Comparison of ENCODE assay signal across 24 mouse cellular contexts in the genomic region with DNA sequence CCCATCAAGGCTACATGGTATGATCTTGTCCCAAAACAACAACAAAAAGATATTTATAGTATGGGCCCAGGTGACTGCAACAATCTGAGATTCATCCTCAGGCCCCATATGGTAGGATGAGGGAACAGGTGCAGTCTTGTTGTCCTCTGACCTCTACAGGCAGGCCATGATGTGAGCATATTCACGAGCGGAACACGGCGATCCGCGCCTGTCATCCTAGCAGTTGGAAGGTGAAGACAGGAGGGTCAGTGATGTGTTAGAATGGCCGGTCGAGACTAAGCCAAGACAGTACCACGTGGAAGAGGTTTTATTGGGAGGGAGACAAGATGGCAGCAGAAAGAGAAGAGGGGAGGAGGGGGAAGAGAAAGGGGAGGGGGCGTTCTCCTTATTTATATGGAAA. TPM values are rescaled to one million over a fixed set of nuclear protein-coding genes. Genes with fewer than 3 reads are reported as not detected.
DNase-seq lines count a peak whose midpoint lies in the region; ATAC-seq and TF ChIP-seq lines count a peak whose summit lies in the region.
"Had no signal": no experiment of that assay in that cellular context is flagged by ENCODE, and none has a peak within 500 bp of the region (broad histone marks: within the 10 kb centered on the region; RNA-seq: fewer than 3 reads in every experiment).

No protein-coding gene starts in this region.

- no peak for TF ChIP-seq CTCF in kidney, adult 2 months (conservative IDR thresholded peaks at IDR 0.05; ENCODE audit: insufficient read depth, insufficient read length, low read depth, low read length)
- TF ChIP-seq CTCF in E14TG2a.4 (conservative IDR thresholded peaks at IDR 0.05; ENCODE audit: low read length): no peak

- H3K4me1 ChIP-seq in kidney, adult 2 months (ENCODE audit: control insufficient read depth, insufficient read depth, low read length): peaks cover 15% of the 10 kb centered on the region; the same call in 1 of the 2 replicates
- H3K4me1 ChIP-seq in E14TG2a.4 (replicated peaks; ENCODE audit: low read depth, low read length) (peaks cover 49% of the 10 kb centered on the region), ES-E14 (ENCODE audit: control insufficient read depth in 2 of 2, insufficient read depth in 2 of 2, low read length in 2 of 2, poor library complexity in 1 of 2) (peaks cover 0 to 1% of the 10 kb centered on the region in 2 experiments; a peak in 3 of 4 replicates)
- peaks cover 17% of the 10 kb centered on the region for H3K4me1 ChIP-seq in kidney, embryonic 16.5 days (ENCODE audit: insufficient read depth, low read length)
- peaks cover 30% of the 10 kb centered on the region for H3K4me1 ChIP-seq in forebrain, embryonic 10.5 days
- H3K4me1 ChIP-seq in heart, embryonic 12.5 days (replicated peaks): peaks cover 25% of the 10 kb centered on the region

- no peak for ATAC-seq in kidney, embryonic 16.5 days (ENCODE audit: low FRiP score, low TSS enrichment)
- no peak for ATAC-seq in heart, embryonic 12.5 days (ENCODE audit: insufficient number of reproducible peaks, low FRiP score)
- ATAC-seq: forebrain, embryonic 16.5 days; hindbrain, postnatal 0 days; midbrain, embryonic 15.5 days had no signal

- no peak overlapping the region for H3K4me2 ChIP-seq in kidney, embryonic 16.5 days (replicated peaks; ENCODE audit: low read depth, low read length)
- H3K4me2 ChIP-seq in heart, embryonic 12.5 days: no peak overlapping the region
- H3K4me2 ChIP-seq: heart, embryonic 13.5 days; limb, embryonic 15.5 days; lung, embryonic 15.5 days; midbrain, embryonic 15.5 days; neural tube, embryonic 13.5 days had no signal

- 0 out of 2 replicates have a peak overlapping the region, but pooled peaks have one; percentile 14 for H3K9ac ChIP-seq in ES-E14 (ENCODE audit: insufficient read depth, low read depth, low read length, poor library complexity, severe bottlenecking)
- H3K9ac ChIP-seq in kidney, embryonic 16.5 days (replicated peaks; ENCODE audit: low read length): no peak overlapping the region
- H3K9ac ChIP-seq in heart, embryonic 12.5 days: no peak overlapping the region
- H3K9ac ChIP-seq: heart, embryonic 13.5 days; limb, embryonic 15.5 days; lung, embryonic 15.5 days; midbrain, embryonic 15.5 days; neural tube, embryonic 13.5 days had no signal

- no peak overlapping the region for H3K4me3 ChIP-seq in kidney, adult 2 months (ENCODE audit: insufficient read depth, low read depth, low read length)
- H3K4me3 ChIP-seq in E14TG2a.4 (replicated peaks; ENCODE audit: low read length) (0 out of 2 replicates have a peak overlapping the region, but pooled peaks have one; percentile 5), ES-E14 (ENCODE audit: insufficient read depth in 1 of 2, low read depth in 1 of 2, low read length in 2 of 2, poor library complexity in 1 of 2, severe bottlenecking in 1 of 2) (no peak overlapping the region)
- H3K4me3 ChIP-seq in kidney, embryonic 16.5 days (ENCODE audit: low read length): no peak overlapping the region
- no peak overlapping the region for H3K4me3 ChIP-seq in forebrain, embryonic 10.5 days
- H3K4me3 ChIP-seq in heart, embryonic 12.5 days: no peak overlapping the region
- H3K4me3 ChIP-seq: embryonic facial prominence, embryonic 10.5 days; heart, embryonic 13.5 days; limb, embryonic 15.5 days; lung, embryonic 15.5 days; midbrain, embryonic 15.5 days; myocyte; neural tube, embryonic 13.5 days had no signal

- no peaks in the 10 kb centered on the region for H3K27me3 ChIP-seq in kidney, adult 2 months (replicated peaks; ENCODE audit: control insufficient read depth, insufficient read depth, low read length)
- no peaks in the 10 kb centered on the region for H3K27me3 ChIP-seq in E14TG2a.4 (ENCODE audit: insufficient read depth, low read length)
- no peaks in the 10 kb centered on the region for H3K27me3 ChIP-seq in kidney, embryonic 16.5 days (ENCODE audit: insufficient read depth, low read length)
- no peaks in the 10 kb centered on the region for H3K27me3 ChIP-seq in forebrain, embryonic 10.5 days (ENCODE audit: poor library complexity, severe bottlenecking)
- H3K27me3 ChIP-seq in heart, embryonic 12.5 days (replicated peaks): no peaks in the 10 kb centered on the region
- H3K27me3 ChIP-seq: heart, embryonic 13.5 days; limb, embryonic 15.5 days; lung, embryonic 15.5 days; midbrain, embryonic 15.5 days; neural tube, embryonic 13.5 days had no signal

- WGBS in kidney, adult 2 months: 70% methylated on average over 10 of the region's 10 CpGs
- WGBS in kidney, embryonic 16.5 days: 84% methylated on average over 10 of the region's 10 CpGs
- whole genome bisulfite sequencing in forebrain, embryonic 10.5 days: 90% methylated on average over 10 of the region's 10 CpGs
- WGBS in heart, embryonic 12.5 days: 81% methylated on average over 10 of the region's 10 CpGs

- in situ Hi-C loops in ES-E14 (cut with MboI; ENCODE audit: low sequenced_read_pairs in 2 of 2, unreplicated experiment in 2 of 2): no loop called here

- DNase-seq in kidney, adult 2 months: peak; percentile 52
- DNase-seq in kidney, postnatal 4 days: no peak
- DNase-seq in ES-E14 (ENCODE audit: low read depth, low spot score): no peak
- no peak for DNase-seq in forebrain, embryonic 10.5 days (ENCODE audit: extremely low spot score, low spot score)
- DNase-seq: adrenal gland, postnatal 10 days; cerebellum, adult 9-10 months; gastrocnemius, postnatal 25 days; heart, adult 18-20 months; heart, postnatal 14 days; left cerebral cortex, postnatal 4 days; lung, postnatal 36 days; retina, postnatal 1 day had no signal

- no peak for TF ChIP-seq POLR2A in kidney, adult 2 months (IDR thresholded peaks at IDR 0.05; ENCODE audit: low read depth, low read length)

- peak overlapping the region; percentile 92 for H3K27ac ChIP-seq in kidney, adult 2 months (ENCODE audit: insufficient read depth, low read depth, low read length)
- no peak overlapping the region for H3K27ac ChIP-seq in ES-E14 (ENCODE audit: insufficient read depth, low read depth, low read length, poor library complexity, severe bottlenecking)
- H3K27ac ChIP-seq in kidney, embryonic 16.5 days (ENCODE audit: low read length): peak overlapping the region; percentile 39; the same call in 1 of the 2 replicates
- no peak overlapping the region for H3K27ac ChIP-seq in forebrain, embryonic 10.5 days
- H3K27ac ChIP-seq in heart, embryonic 12.5 days (ENCODE audit: poor library complexity, severe bottlenecking): no peak overlapping the region
- H3K27ac ChIP-seq: embryonic facial prominence, embryonic 10.5 days; heart, embryonic 13.5 days; hindbrain, postnatal 0 days; limb, embryonic 15.5 days; lung, embryonic 15.5 days; midbrain, embryonic 15.5 days; neural tube, embryonic 13.5 days had no signal

- H3K9me3 ChIP-seq in E14TG2a.4 (ENCODE audit: low read length) (no peaks in the 10 kb centered on the region), ES-E14 (ENCODE audit: control insufficient read depth, insufficient read depth, low read depth, low read length) (no peaks in the 10 kb centered on the region)
- no peaks in the 10 kb centered on the region for H3K9me3 ChIP-seq in kidney, embryonic 16.5 days (ENCODE audit: low read length)
- no peaks in the 10 kb centered on the region for H3K9me3 ChIP-seq in forebrain, embryonic 10.5 days
- no peaks in the 10 kb centered on the region for H3K9me3 ChIP-seq in heart, embryonic 12.5 days (replicated peaks)
- H3K9me3 ChIP-seq: embryonic facial prominence, embryonic 10.5 days; heart, embryonic 13.5 days; limb, embryonic 15.5 days; lung, embryonic 15.5 days; midbrain, embryonic 15.5 days; neural tube, embryonic 13.5 days had no signal

- no peaks in the 10 kb centered on the region for H3K36me3 ChIP-seq in kidney, adult 2 months (ENCODE audit: control insufficient read depth, insufficient read depth, low read length)
- H3K36me3 ChIP-seq in E14TG2a.4 (ENCODE audit: insufficient read depth, low read length) (peaks cover 3% of the 10 kb centered on the region), ES-E14 (ENCODE audit: control insufficient read depth, insufficient read depth, low read length, poor library complexity, severe bottlenecking) (no peaks in the 10 kb centered on the region)
- H3K36me3 ChIP-seq in kidney, embryonic 16.5 days (ENCODE audit: insufficient read depth, low read length): no peaks in the 10 kb centered on the region
- no peaks in the 10 kb centered on the region for H3K36me3 ChIP-seq in forebrain, embryonic 10.5 days (replicated peaks)
- no peaks in the 10 kb centered on the region for H3K36me3 ChIP-seq in heart, embryonic 12.5 days
- H3K36me3 ChIP-seq: embryonic facial prominence, embryonic 10.5 days; heart, embryonic 13.5 days; limb, embryonic 15.5 days; lung, embryonic 15.5 days; midbrain, embryonic 15.5 days; neural tube, embryonic 13.5 days had no signal

TF ChIP-seq in ES-E14, 5 proteins besides CTCF, POLR2A, EP300 and RAD21:
- TF ChIP-seq ZC3H11A (IDR thresholded peaks at IDR 0.05; ENCODE audit: borderline replicate concordance, low read depth, low read length): no peak
- no peak for TF ChIP-seq MAFK (IDR thresholded peaks at IDR 0.05; ENCODE audit: insufficient read depth, low read depth, low read length)
- TF ChIP-seq CHD2 (IDR thresholded peaks at IDR 0.05; ENCODE audit: low read depth, low read length): no peak
- no peak for TF ChIP-seq HCFC1 (IDR thresholded peaks at IDR 0.05; ENCODE audit: borderline replicate concordance, insufficient read depth, low read length)
- TF ChIP-seq ZNF384 (IDR thresholded peaks at IDR 0.05; ENCODE audit: low read depth, low read length): no peak

RNA-seq across cellular contexts. Expression of a gene that starts 3.7 kb away (rescaled TPM):
- polyA plus RNA-seq in kidney, adult 2 months (2012; rRNA removed): 698 and 771 TPM in 2 replicates
- total RNA-seq in ES-E14 (2012; rRNA removed): 371 and 407 TPM in 2 replicates
- polyA plus RNA-seq in kidney, embryonic 16.5 days (2015; fragmentation: Nextera tagmentation; extraction: Ambion mirVana): 376 and 406 TPM in 2 replicates
- polyA plus RNA-seq in forebrain, embryonic 10.5 days (2016; fragmentation: Nextera tagmentation; extraction: Ambion mirVana): 215 and 218 TPM in 2 replicates
- 253 and 258 TPM in 2 replicates for polyA plus RNA-seq in heart, embryonic 12.5 days (2016; fragmentation: Nextera tagmentation; extraction: Ambion mirVana)

RNA-seq across cellular contexts. Expression of a gene that starts 4.8 kb away (rescaled TPM):
- polyA plus RNA-seq in kidney, adult 2 months (2012; rRNA removed): 23.3 and 28.3 TPM in 2 replicates
- total RNA-seq in ES-E14 (2012; rRNA removed): 178 and 189 TPM in 2 replicates
- 188 and 197 TPM in 2 replicates for polyA plus RNA-seq in kidney, embryonic 16.5 days (2015; fragmentation: Nextera tagmentation; extraction: Ambion mirVana)
- polyA plus RNA-seq in forebrain, embryonic 10.5 days (2016; fragmentation: Nextera tagmentation; extraction: Ambion mirVana): 292 TPM in 2 replicates
- polyA plus RNA-seq in heart, embryonic 12.5 days (2016; fragmentation: Nextera tagmentation; extraction: Ambion mirVana): 139 and 140 TPM in 2 replicates

RNA-seq across cellular contexts. Expression of a gene that starts 41.7 kb away (rescaled TPM):
- polyA plus RNA-seq in kidney, adult 2 months (2012; rRNA removed): 585 and 720 TPM in 2 replicates
- total RNA-seq in ES-E14 (2012; rRNA removed): 411 and 485 TPM in 2 replicates
- 1,474 and 1,572 TPM in 2 replicates for polyA plus RNA-seq in kidney, embryonic 16.5 days (2015; fragmentation: Nextera tagmentation; extraction: Ambion mirVana)
- 311 and 318 TPM in 2 replicates for polyA plus RNA-seq in forebrain, embryonic 10.5 days (2016; fragmentation: Nextera tagmentation; extraction: Ambion mirVana)
- 1,393 and 1,408 TPM in 2 replicates for polyA plus RNA-seq in heart, embryonic 12.5 days (2016; fragmentation: Nextera tagmentation; extraction: Ambion mirVana)

Comparison
In these comparisons a context has a peak if more than half of its experiments do, and no peak if none do; other contexts are left out.
1. H3K27ac ChIP-seq: peak in kidney, adult 2 months (single experiment) and kidney, embryonic 16.5 days (single experiment); none in ES-E14 (single experiment), forebrain, embryonic 10.5 days (single experiment) and heart, embryonic 12.5 days (single experiment).